Mouse (Mus musculus) lung, postnatal 0 days (tissue): ENCODE data around the gene Magi1. TPM values are rescaled to one million over a fixed set of nuclear protein-coding genes. Genes with fewer than 3 reads are reported as not detected.

Source experiments
- ATAC-seq: fragments of 200-750 bp; cut with Nextera tagmentation; 2 replicates; pipeline ENCODE4 v1.8.0; 2017; ENCODE audit warnings: moderate library complexity
- DNase-seq: peaks from one replicate; pipeline ENCODE4 v3.0.0-alpha.2; 2016; ENCODE audit warnings: low spot score
- H3K27ac ChIP-seq: fragments of 300-500 bp; sonication (generic); 2 replicates; pipeline ENCODE4 v1.5.1; 2014; ENCODE audit warnings: antibody characterized with exemption, mild to moderate bottlenecking, low read length, mixed read lengths
- H3K27me3 ChIP-seq: fragments of 300-500 bp; sonication (generic); replicated peaks from 2 replicates; pipeline ENCODE4 v1.6.1; 2014; ENCODE audit warnings: low read length, mixed read lengths; ENCODE audit not compliant: insufficient read depth
- H3K36me3 ChIP-seq: fragments of 300-500 bp; sonication (generic); 2 replicates; pipeline ENCODE4 v1.6.1; 2014; ENCODE audit warnings: low read length, mixed read lengths; ENCODE audit not compliant: insufficient read depth
- H3K4me1 ChIP-seq: fragments of 300-500 bp; sonication (generic); 2 replicates; pipeline ENCODE4 v1.6.1; 2014; ENCODE audit warnings: antibody characterized with exemption, low read depth, low read length, mixed read lengths; ENCODE audit not compliant: insufficient read depth
- H3K4me2 ChIP-seq: fragments of 300-500 bp; sonication (generic); replicated peaks from 2 replicates; pipeline ENCODE4 v1.6.1; 2014; ENCODE audit warnings: low read depth, mild to moderate bottlenecking, low read length, moderate library complexity, mixed read lengths
- H3K4me3 ChIP-seq: fragments of 300-500 bp; sonication (generic); 2 replicates; pipeline ENCODE4 v1.5.1; 2014; ENCODE audit warnings: low read depth, low read length
- H3K9ac ChIP-seq: fragments of 300-500 bp; sonication (generic); replicated peaks from 2 replicates; pipeline ENCODE4 v1.6.1; 2014; ENCODE audit warnings: low read depth, mild to moderate bottlenecking
- H3K9me3 ChIP-seq: fragments of 300-500 bp; sonication (generic); 2 replicates; pipeline ENCODE4 v1.6.1; 2016; ENCODE audit warnings: low read length, mixed read lengths
- CTCF ChIP-seq: IDR thresholded peaks from 2 replicates; pipeline ENCODE4 v1.5.1; 2016; ENCODE audit warnings: antibody characterized with exemption, mild to moderate bottlenecking
- EP300 ChIP-seq: IDR thresholded peaks from 2 replicates; pipeline ENCODE4 v1.6.1; 2016; ENCODE audit warnings: antibody characterized with exemption, mild to moderate bottlenecking, control low read depth
- WGBS: fragments of 180-500 bp; shearing (Covaris S2); extraction: QIAGEN DNeasy Blood & Tissue Kit; methylation state at CpG from one replicate; pipeline ENCODE4 v1.1.7; 2014; 5-methylcytosine and 5-hydroxymethylcytosine counted together
- polyA plus RNA-seq: library from polyadenylated mRNA; unstranded; fragments of >200 nt; fragmentation: Nextera tagmentation; extraction: Ambion mirVana; gene quantifications from 2 replicates; pipeline ENCODE4 v1.2.1, GENCODE M21; 2015

Magi1 gene
- polyA plus RNA-seq, 1 experiment from 2014 or later: 10.7 TPM

DNA sequence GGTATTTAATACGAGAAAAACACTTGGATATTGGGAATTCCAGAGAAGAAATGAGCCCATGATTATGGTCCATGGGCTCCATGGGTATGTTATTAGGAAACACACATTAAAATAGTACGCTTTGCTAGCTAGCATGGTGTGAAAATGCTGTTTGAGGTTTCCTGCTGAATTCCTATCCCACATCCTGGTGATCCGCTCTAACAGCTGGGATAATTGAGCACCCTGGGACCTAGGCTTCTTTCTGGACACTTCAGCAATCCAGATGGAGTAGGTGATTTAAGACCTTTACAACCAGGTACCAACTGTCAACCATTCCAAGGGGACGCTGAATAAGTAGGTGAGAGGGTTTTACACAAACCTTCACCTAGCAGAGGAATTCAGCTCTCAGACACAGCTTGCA lies 191.2 kb downstream of the Magi1 start:
- no peaks in the 10 kb centered on the region for H3K27me3 ChIP-seq
- no peak for ATAC-seq
- 81% methylated on average over 4 of the region's 4 CpGs for WGBS
- H3K36me3 ChIP-seq: no peaks in the 10 kb centered on the region
- H3K4me3 ChIP-seq: no peak overlapping the region
- H3K4me2 ChIP-seq: no peak overlapping the region
- no peak overlapping the region for H3K27ac ChIP-seq
- no peak for DNase-seq
- no peaks in the 10 kb centered on the region for H3K9me3 ChIP-seq
- H3K9ac ChIP-seq: no peak overlapping the region
- no peaks in the 10 kb centered on the region for H3K4me1 ChIP-seq
- TF ChIP-seq CTCF (no peak), EP300 (no peak)

DNA sequence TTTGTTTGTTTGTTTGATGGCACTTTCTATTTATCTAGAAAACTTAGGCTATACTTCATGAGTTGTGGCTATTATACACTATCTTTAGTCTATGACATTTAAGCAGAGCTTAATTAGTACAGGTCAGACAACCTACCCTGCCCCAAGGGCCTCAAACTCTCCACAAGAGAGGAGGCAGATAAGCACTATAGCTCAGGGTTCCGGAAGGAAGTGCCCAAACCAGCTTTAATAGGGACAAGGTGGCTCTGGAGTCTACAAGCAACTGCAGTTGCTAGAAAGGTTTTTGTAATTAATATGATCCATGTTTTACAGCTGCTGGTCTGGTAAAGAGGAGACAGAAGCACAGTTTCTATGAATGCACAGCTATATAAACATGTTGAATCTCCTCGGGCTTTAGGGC lies 196.9 kb downstream of the Magi1 start:
- TF ChIP-seq EP300: no peak
- no peak for TF ChIP-seq CTCF
- peaks cover 14% of the 10 kb centered on the region; the same call in 1 of the 2 replicates for H3K4me1 ChIP-seq
- H3K4me3 ChIP-seq: no peak overlapping the region
- H3K27me3 ChIP-seq: no peaks in the 10 kb centered on the region
- no peak overlapping the region for H3K27ac ChIP-seq
- no peaks in the 10 kb centered on the region for H3K9me3 ChIP-seq
- no peak overlapping the region for H3K4me2 ChIP-seq
- DNase-seq: no peak
- WGBS: 28% methylated on average over 2 of the region's 2 CpGs
- H3K36me3 ChIP-seq: no peaks in the 10 kb centered on the region
- ATAC-seq: no peak
- no peak overlapping the region for H3K9ac ChIP-seq

DNA sequence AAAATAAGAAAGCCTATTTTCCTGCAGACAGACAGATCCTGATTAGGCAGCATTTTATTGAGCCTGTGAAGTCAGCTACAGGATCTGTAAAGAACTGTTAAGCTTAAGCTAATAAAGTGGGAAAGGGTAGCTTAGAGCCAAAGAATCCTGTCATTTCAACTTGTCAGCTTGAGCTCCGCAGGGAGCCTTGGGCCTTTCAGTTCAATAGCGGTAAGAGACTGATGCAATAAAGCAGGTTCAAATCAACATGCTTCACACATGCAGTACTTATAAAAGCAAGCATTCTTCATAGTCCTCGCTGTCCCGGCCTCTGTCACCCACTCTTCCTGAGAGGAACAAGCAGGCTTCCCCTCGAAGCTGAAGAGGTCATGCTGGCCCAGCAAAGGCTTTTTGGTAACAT lies 199.0 kb downstream of the Magi1 start:
- peaks cover 14% of the 10 kb centered on the region; the same call in 1 of the 2 replicates for H3K4me1 ChIP-seq

DNA sequence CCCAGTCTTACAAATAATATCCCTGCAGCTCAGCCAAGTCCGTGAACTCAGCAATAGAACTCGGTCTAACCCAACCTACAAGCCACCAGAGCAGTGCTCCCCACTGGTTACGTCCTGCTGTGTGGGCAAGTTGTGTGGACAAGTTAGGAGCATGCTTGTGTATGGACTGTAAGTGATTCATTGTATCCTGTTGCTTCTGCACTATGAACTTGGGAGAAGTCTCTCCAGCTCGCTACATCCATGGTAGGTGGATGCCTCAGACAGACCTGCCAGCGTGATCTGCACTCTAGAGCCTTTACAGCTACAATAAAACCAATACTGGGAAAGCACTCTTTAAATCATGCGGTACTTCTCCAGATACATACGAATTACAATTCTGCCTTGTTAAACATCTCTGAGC lies 200.3 kb downstream of the Magi1 start:
- no peaks in the 10 kb centered on the region for H3K9me3 ChIP-seq
- ATAC-seq: no peak
- TF ChIP-seq CTCF (no peak), EP300 (no peak)
- H3K4me3 ChIP-seq: no peak overlapping the region
- no peak for DNase-seq
- H3K9ac ChIP-seq: no peak overlapping the region
- WGBS: 86% methylated on average over 7 of the region's 7 CpGs
- peaks cover 17% of the 10 kb centered on the region for H3K4me1 ChIP-seq
- H3K27me3 ChIP-seq: no peaks in the 10 kb centered on the region
- no peaks in the 10 kb centered on the region for H3K36me3 ChIP-seq
- no peak overlapping the region for H3K4me2 ChIP-seq
- H3K27ac ChIP-seq: no peak overlapping the region

More for the DNA sequence above, 199.0 kb downstream of the Magi1 start:
- peak; percentile 27 for DNase-seq
- WGBS: 30% methylated on average over 5 of the region's 5 CpGs
- Histone ChIP-seq H3K27ac (no peak overlapping the region), H3K27me3 (no peaks in the 10 kb centered on the region), H3K9me3 (no peaks in the 10 kb centered on the region), H3K4me2 (no peak overlapping the region), H3K4me3 (no peak overlapping the region), H3K36me3 (no peaks in the 10 kb centered on the region), H3K9ac (no peak overlapping the region)
- no peak for TF ChIP-seq EP300
- TF ChIP-seq CTCF: no peak
- ATAC-seq: peak; percentile 37; the same call in 1 of the 2 replicates

- peaks cover 17% of the 10 kb centered on the region for H3K4me1 ChIP-seq
- H3K36me3 ChIP-seq: no peaks in the 10 kb centered on the region
- no peak overlapping the region for H3K4me2 ChIP-seq
- TF ChIP-seq EP300 (no peak), CTCF (peak; percentile 93)
- no peak overlapping the region for H3K27ac ChIP-seq
- H3K9me3 ChIP-seq: no peaks in the 10 kb centered on the region
- no peak overlapping the region for H3K9ac ChIP-seq
- ATAC-seq: peak; percentile 59; the same call in 1 of the 2 replicates
- WGBS: 11% methylated on average over 4 of the region's 4 CpGs
- DNase-seq: peak; percentile 87
- no peak overlapping the region for H3K4me3 ChIP-seq
- no peaks in the 10 kb centered on the region for H3K27me3 ChIP-seq
Measured at GRCm38 (mm10) chr6:94080933-94081545, 202.7 kb downstream of the Magi1 start.

GRCm38 (mm10) chr6:94078934-94079333 lies 204.8 kb downstream of the Magi1 start:
- Histone ChIP-seq H3K36me3 (no peaks in the 10 kb centered on the region), H3K4me3 (no peak overlapping the region), H3K4me1 (peaks cover 12% of the 10 kb centered on the region), H3K9me3 (no peaks in the 10 kb centered on the region), H3K27me3 (no peaks in the 10 kb centered on the region), H3K4me2 (no peak overlapping the region), H3K9ac (no peak overlapping the region), H3K27ac (no peak overlapping the region)
- 28% methylated on average over 8 of the region's 8 CpGs for WGBS
- no peak for TF ChIP-seq CTCF
- TF ChIP-seq EP300: no peak
- DNase-seq (peak; percentile 50), ATAC-seq (peak; percentile 46)

- Histone ChIP-seq H3K4me3 (no peak overlapping the region), H3K9me3 (no peaks in the 10 kb centered on the region), H3K4me1 (peaks cover 3% of the 10 kb centered on the region; the same call in 1 of the 2 replicates), H3K27ac (no peak overlapping the region), H3K27me3 (no peaks in the 10 kb centered on the region), H3K9ac (no peak overlapping the region), H3K36me3 (no peaks in the 10 kb centered on the region), H3K4me2 (no peak overlapping the region)
- no peak for DNase-seq
- ATAC-seq: no peak
- 85% methylated on average over 3 of the region's 3 CpGs for WGBS
- no peak for TF ChIP-seq CTCF
- TF ChIP-seq EP300: no peak
Measured at GRCm38 (mm10) chr6:94077013-94077412, 206.7 kb downstream of the Magi1 start.
